Mouse (Mus musculus): ENCODE measurements around the gene Scarb2. TPM values are rescaled to one million over a fixed set of nuclear protein-coding genes. Genes with fewer than 3 reads are reported as not detected.

Gene Scarb2
- total RNA-seq (2023), result 10 to 100 TPM; 31.3 to 34.8 TPM

GRCm38 (mm10) chr5:92506733-92507132 lies at the start of gene Scarb2:
Gene Scarb2, minus strand, starts transcription at chr5:92506833.

GRCm38 (mm10) chr5:92554891-92555511 lies 48.4 kb upstream of the Scarb2 start, which contains the start of gene Fam47e:
Gene Fam47e, plus strand, starts transcription at chr5:92555069.

DNA sequence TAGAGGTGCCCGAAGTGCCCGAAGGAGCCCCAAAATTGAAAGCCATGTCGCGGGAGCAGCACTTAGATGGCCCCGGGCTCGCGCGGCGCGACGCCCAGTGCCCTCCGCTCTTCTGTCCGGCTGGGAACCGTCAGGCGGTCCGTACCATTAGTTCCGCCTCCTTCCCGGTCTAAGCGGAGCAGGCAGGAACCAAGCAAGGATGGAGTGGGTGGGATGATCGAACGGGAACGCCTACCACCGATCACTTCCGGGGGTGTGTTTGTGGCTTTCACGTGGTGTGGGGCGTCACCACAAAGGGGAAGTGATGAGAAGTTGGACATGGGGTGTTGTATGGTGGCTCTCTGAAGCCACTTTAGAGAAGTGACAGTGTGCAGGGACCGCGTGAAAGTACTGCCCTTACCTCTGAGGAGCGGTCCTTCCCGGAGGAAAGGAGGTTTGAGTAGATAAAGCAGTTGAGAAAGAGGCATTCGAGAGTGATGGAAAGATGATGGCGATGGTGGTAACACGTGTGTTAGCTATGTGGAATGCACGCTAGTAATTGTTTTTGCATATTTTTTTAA lies 71.5 kb downstream of the Scarb2 start, which contains the start of gene Nup54:
Gene Nup54, minus strand, starts transcription at position 195 of the 560 bp plus-strand sequence.

Other genes with a start within 250 kb of the Scarb2 start
- gene Naaa, start 228.7 kb downstream of the Scarb2 start, total RNA-seq (2023), result 10 to 100 TPM; 74.1 to 87.0 TPM
- gene Sdad1, start 196.4 kb downstream of the Scarb2 start, total RNA-seq (2023), result 10 to 100 TPM; 19.5 to 19.6 TPM
- under 1 TPM in 1 of 2 experiments, not detected in 1; 0.22 TPM for gene Cxcl9, start 178.8 kb downstream of the Scarb2 start, total RNA-seq (2023)
- under 1 TPM in 1 of 2 experiments, not detected in 1; 0.59 TPM for gene Art3, start 175.0 kb downstream of the Scarb2 start, total RNA-seq (2023)
- 1 to 10 TPM; 6.3 to 8.0 TPM for gene Cxcl10, start 157.9 kb downstream of the Scarb2 start, total RNA-seq (2023)
- 10 to 100 TPM; 27.7 to 28.2 TPM for gene Nup54, start 71.6 kb downstream of the Scarb2 start, total RNA-seq (2023)
- not detected for gene Fam47e, start 48.2 kb upstream of the Scarb2 start, total RNA-seq (2023)
- 1 to 10 TPM; 1.0 to 1.3 TPM for gene Stbd1, start 96.2 kb upstream of the Scarb2 start, total RNA-seq (2023)
- gene Ccdc158, start 168.4 kb upstream of the Scarb2 start, total RNA-seq (2023), result under 1 TPM in 1 of 2 experiments, not detected in 1; 0.22 TPM
- gene Shroom3, start 176.6 kb upstream of the Scarb2 start, total RNA-seq (2023), result not detected

Data from neutrophil, adult 83 days (primary cell).